Mouse (Mus musculus): ENCODE data around the gene Mob3b. TPM values are rescaled to one million over a fixed set of nuclear protein-coding genes. Genes with fewer than 3 reads are reported as not detected.

Mob3b gene
- polyA plus RNA-seq, 1 experiment from 2014 or later = 9.7 TPM

- no peak overlapping the region for H3K9ac ChIP-seq (ENCODE audit: low read length)
- no peak overlapping the region for H3K27ac ChIP-seq (replicated peaks; ENCODE audit: low read depth, low read length)
- no peak overlapping the region for H3K4me2 ChIP-seq (ENCODE audit: low read depth, severe bottlenecking)
- no peaks in the 10 kb centered on the region for H3K4me1 ChIP-seq (ENCODE audit: control insufficient read depth, insufficient read depth, low read length)
- no peak for DNase-seq (ENCODE audit: low spot score)
- no peaks in the 10 kb centered on the region for H3K27me3 ChIP-seq (ENCODE audit: control insufficient read depth, insufficient read depth, low read length)
- 70% methylated on average over 8 of the region's 8 CpGs for WGBS
- no peaks in the 10 kb centered on the region for H3K9me3 ChIP-seq (ENCODE audit: control insufficient read depth, low read length)
- no peak for ATAC-seq (ENCODE audit: insufficient number of reproducible peaks, low FRiP score, low TSS enrichment, low read depth)
- no peak overlapping the region for H3K4me3 ChIP-seq (ENCODE audit: low read depth, low read length)
- H3K36me3 ChIP-seq (ENCODE audit: control insufficient read depth, insufficient read depth, low read length) = no peaks in the 10 kb centered on the region
These were observed 175.7 kb downstream of the Mob3b start for GRCm38 (mm10) chr4:34981301-34982172.

- H3K9ac ChIP-seq (ENCODE audit: low read length) = no peak overlapping the region
- H3K36me3 ChIP-seq (ENCODE audit: control insufficient read depth, insufficient read depth, low read length) = no peaks in the 10 kb centered on the region
- H3K27ac ChIP-seq (replicated peaks; ENCODE audit: low read depth, low read length) = no peak overlapping the region
- no peak overlapping the region for H3K4me2 ChIP-seq (ENCODE audit: low read depth, severe bottlenecking)
- H3K4me3 ChIP-seq (ENCODE audit: low read depth, low read length) = no peak overlapping the region
- H3K9me3 ChIP-seq (ENCODE audit: control insufficient read depth, low read length) = no peaks in the 10 kb centered on the region
- H3K4me1 ChIP-seq (ENCODE audit: control insufficient read depth, insufficient read depth, low read length) = no peaks in the 10 kb centered on the region
- WGBS = 87% methylated on average over 8 of the region's 8 CpGs
- ATAC-seq (ENCODE audit: insufficient number of reproducible peaks, low FRiP score, low TSS enrichment, low read depth) = no peak
- DNase-seq (ENCODE audit: low spot score) = no peak
- H3K27me3 ChIP-seq (ENCODE audit: control insufficient read depth, insufficient read depth, low read length) = no peaks in the 10 kb centered on the region
These were observed 176.7 kb downstream of the Mob3b start for GRCm38 (mm10) chr4:34980461-34981039.

- Histone ChIP-seq H3K27me3 (ENCODE audit: control insufficient read depth, insufficient read depth, low read length) (no peaks in the 10 kb centered on the region), H3K36me3 (ENCODE audit: control insufficient read depth, insufficient read depth, low read length) (no peaks in the 10 kb centered on the region), H3K27ac (replicated peaks; ENCODE audit: low read depth, low read length) (no peak overlapping the region), H3K9me3 (ENCODE audit: control insufficient read depth, low read length) (no peaks in the 10 kb centered on the region), H3K4me3 (ENCODE audit: low read depth, low read length) (no peak overlapping the region), H3K9ac (ENCODE audit: low read length) (no peak overlapping the region), H3K4me1 (ENCODE audit: control insufficient read depth, insufficient read depth, low read length) (no peaks in the 10 kb centered on the region), H3K4me2 (ENCODE audit: low read depth, severe bottlenecking) (no peak overlapping the region)
- WGBS = 87% methylated on average over 4 of the region's 4 CpGs
- no peak for ATAC-seq (ENCODE audit: insufficient number of reproducible peaks, low FRiP score, low TSS enrichment, low read depth)
- no peak for DNase-seq (ENCODE audit: low spot score)
These were observed 180.2 kb downstream of the Mob3b start for GRCm38 (mm10) chr4:34976916-34977702.

- DNase-seq (ENCODE audit: low spot score) (no peak), ATAC-seq (ENCODE audit: insufficient number of reproducible peaks, low FRiP score, low TSS enrichment, low read depth) (no peak)
- no peak overlapping the region for H3K9ac ChIP-seq (ENCODE audit: low read length)
- H3K27ac ChIP-seq (replicated peaks; ENCODE audit: low read depth, low read length) = no peak overlapping the region
- no peak overlapping the region for H3K4me2 ChIP-seq (ENCODE audit: low read depth, severe bottlenecking)
- H3K4me1 ChIP-seq (ENCODE audit: control insufficient read depth, insufficient read depth, low read length) = no peaks in the 10 kb centered on the region
- H3K4me3 ChIP-seq (ENCODE audit: low read depth, low read length) = no peak overlapping the region
- no peaks in the 10 kb centered on the region for H3K9me3 ChIP-seq (ENCODE audit: control insufficient read depth, low read length)
- no peaks in the 10 kb centered on the region for H3K36me3 ChIP-seq (ENCODE audit: control insufficient read depth, insufficient read depth, low read length)
- no peaks in the 10 kb centered on the region for H3K27me3 ChIP-seq (ENCODE audit: control insufficient read depth, insufficient read depth, low read length)
- 95% methylated on average over 13 of the region's 13 CpGs for WGBS
These were observed 180.9 kb downstream of the Mob3b start for GRCm38 (mm10) chr4:34976331-34976778.

GRCm38 (mm10) chr4:34974795-34975194, 182.5 kb downstream of the Mob3b start:
- 84% methylated on average over 5 of the region's 5 CpGs for WGBS
- Histone ChIP-seq H3K4me1 (ENCODE audit: control insufficient read depth, insufficient read depth, low read length) (no peaks in the 10 kb centered on the region), H3K9me3 (ENCODE audit: control insufficient read depth, low read length) (no peaks in the 10 kb centered on the region), H3K9ac (ENCODE audit: low read length) (no peak overlapping the region), H3K4me3 (ENCODE audit: low read depth, low read length) (no peak overlapping the region), H3K27me3 (ENCODE audit: control insufficient read depth, insufficient read depth, low read length) (no peaks in the 10 kb centered on the region), H3K27ac (replicated peaks; ENCODE audit: low read depth, low read length) (no peak overlapping the region), H3K36me3 (ENCODE audit: control insufficient read depth, insufficient read depth, low read length) (no peaks in the 10 kb centered on the region), H3K4me2 (ENCODE audit: low read depth, severe bottlenecking) (no peak overlapping the region)
- DNase-seq (ENCODE audit: low spot score) = no peak
- ATAC-seq (ENCODE audit: insufficient number of reproducible peaks, low FRiP score, low TSS enrichment, low read depth) = no peak

GRCm38 (mm10) chr4:34967541-34967940, 189.7 kb downstream of the Mob3b start:
- no peaks in the 10 kb centered on the region for H3K27me3 ChIP-seq (ENCODE audit: control insufficient read depth, insufficient read depth, low read length)
- WGBS = 88% methylated on average over 6 of the region's 6 CpGs
- no peak overlapping the region for H3K4me3 ChIP-seq (ENCODE audit: low read depth, low read length)
- no peaks in the 10 kb centered on the region for H3K9me3 ChIP-seq (ENCODE audit: control insufficient read depth, low read length)
- H3K4me2 ChIP-seq (ENCODE audit: low read depth, severe bottlenecking) = no peak overlapping the region
- no peak overlapping the region for H3K27ac ChIP-seq (replicated peaks; ENCODE audit: low read depth, low read length)
- ATAC-seq (ENCODE audit: insufficient number of reproducible peaks, low FRiP score, low TSS enrichment, low read depth) (no peak), DNase-seq (ENCODE audit: low spot score) (no peak)
- H3K36me3 ChIP-seq (ENCODE audit: control insufficient read depth, insufficient read depth, low read length) = no peaks in the 10 kb centered on the region
- H3K4me1 ChIP-seq (ENCODE audit: control insufficient read depth, insufficient read depth, low read length) = no peaks in the 10 kb centered on the region
- H3K9ac ChIP-seq (ENCODE audit: low read length) = no peak overlapping the region

- no peak for DNase-seq (ENCODE audit: low spot score)
- WGBS = 66% methylated on average over 8 of the region's 8 CpGs
- no peak for ATAC-seq (ENCODE audit: insufficient number of reproducible peaks, low FRiP score, low TSS enrichment, low read depth)
These were observed 190.8 kb downstream of the Mob3b start for GRCm38 (mm10) chr4:34966336-34966957.

GRCm38 (mm10) chr4:34964906-34965305, 192.4 kb downstream of the Mob3b start:
- DNase-seq (ENCODE audit: low spot score) (no peak), ATAC-seq (ENCODE audit: insufficient number of reproducible peaks, low FRiP score, low TSS enrichment, low read depth) (no peak)
- Histone ChIP-seq H3K27ac (replicated peaks; ENCODE audit: low read depth, low read length) (no peak overlapping the region), H3K4me2 (ENCODE audit: low read depth, severe bottlenecking) (no peak overlapping the region), H3K27me3 (ENCODE audit: control insufficient read depth, insufficient read depth, low read length) (no peaks in the 10 kb centered on the region), H3K36me3 (ENCODE audit: control insufficient read depth, insufficient read depth, low read length) (no peaks in the 10 kb centered on the region), H3K4me1 (ENCODE audit: control insufficient read depth, insufficient read depth, low read length) (no peaks in the 10 kb centered on the region), H3K4me3 (ENCODE audit: low read depth, low read length) (no peak overlapping the region), H3K9ac (ENCODE audit: low read length) (no peak overlapping the region), H3K9me3 (ENCODE audit: control insufficient read depth, low read length) (no peaks in the 10 kb centered on the region)
- 76% methylated on average over 10 of the region's 10 CpGs for WGBS

More at GRCm38 (mm10) chr4:34966336-34966957, 190.8 kb downstream of the Mob3b start:
- Histone ChIP-seq H3K4me2 (ENCODE audit: low read depth, severe bottlenecking) (no peak overlapping the region), H3K9ac (ENCODE audit: low read length) (no peak overlapping the region), H3K27ac (replicated peaks; ENCODE audit: low read depth, low read length) (no peak overlapping the region), H3K36me3 (ENCODE audit: control insufficient read depth, insufficient read depth, low read length) (no peaks in the 10 kb centered on the region), H3K4me1 (ENCODE audit: control insufficient read depth, insufficient read depth, low read length) (no peaks in the 10 kb centered on the region), H3K4me3 (ENCODE audit: low read depth, low read length) (no peak overlapping the region), H3K9me3 (ENCODE audit: control insufficient read depth, low read length) (no peaks in the 10 kb centered on the region), H3K27me3 (ENCODE audit: control insufficient read depth, insufficient read depth, low read length) (no peaks in the 10 kb centered on the region)
